Mouse (Mus musculus) E14TG2a.4 (cell line): ENCODE measurements around the gene Col8a1.

Experiments used
- CTCF ChIP-seq: conservative IDR thresholded peaks from 2 replicates; pipeline ENCODE4 v1.5.1; 2014; ENCODE audit warnings: low read length
- NANOG ChIP-seq: IDR thresholded peaks from 2 replicates; pipeline ENCODE4 v1.6.1; 2014; ENCODE audit warnings: borderline replicate concordance, low read length, mixed read lengths
- POU5F1 ChIP-seq: IDR thresholded peaks from 2 replicates; pipeline ENCODE4 v1.6.1; 2014; ENCODE audit warnings: low read length, borderline replicate concordance

- TF ChIP-seq CTCF, result no peak
- no peak for TF ChIP-seq NANOG
- no peak for TF ChIP-seq POU5F1
These were observed 41.8 kb upstream of the Col8a1 start for GRCm38 (mm10) chr16:57796321-57796720.
